Mouse (Mus musculus) lung, postnatal 0 days (tissue): ENCODE data around the gene Btbd3. TPM values are rescaled to one million over a fixed set of nuclear protein-coding genes. Genes with fewer than 3 reads are reported as not detected.

Experiments
- ATAC-seq: fragments of 200-750 bp; cut with Nextera tagmentation; 2 replicates; pipeline ENCODE4 v1.8.0; 2017; ENCODE audit warnings: moderate library complexity
- DNase-seq: peaks from one replicate; pipeline ENCODE4 v3.0.0-alpha.2; 2016; ENCODE audit warnings: low spot score
- H3K27ac ChIP-seq: fragments of 300-500 bp; sonication (generic); 2 replicates; pipeline ENCODE4 v1.5.1; 2014; ENCODE audit warnings: antibody characterized with exemption, mild to moderate bottlenecking, low read length, mixed read lengths
- H3K27me3 ChIP-seq: fragments of 300-500 bp; sonication (generic); replicated peaks from 2 replicates; pipeline ENCODE4 v1.6.1; 2014; ENCODE audit warnings: low read length, mixed read lengths; ENCODE audit not compliant: insufficient read depth
- H3K36me3 ChIP-seq: fragments of 300-500 bp; sonication (generic); 2 replicates; pipeline ENCODE4 v1.6.1; 2014; ENCODE audit warnings: low read length, mixed read lengths; ENCODE audit not compliant: insufficient read depth
- H3K4me1 ChIP-seq: fragments of 300-500 bp; sonication (generic); 2 replicates; pipeline ENCODE4 v1.6.1; 2014; ENCODE audit warnings: antibody characterized with exemption, low read depth, low read length, mixed read lengths; ENCODE audit not compliant: insufficient read depth
- H3K4me2 ChIP-seq: fragments of 300-500 bp; sonication (generic); replicated peaks from 2 replicates; pipeline ENCODE4 v1.6.1; 2014; ENCODE audit warnings: low read depth, mild to moderate bottlenecking, low read length, moderate library complexity, mixed read lengths
- H3K4me3 ChIP-seq: fragments of 300-500 bp; sonication (generic); 2 replicates; pipeline ENCODE4 v1.5.1; 2014; ENCODE audit warnings: low read depth, low read length
- H3K9ac ChIP-seq: fragments of 300-500 bp; sonication (generic); replicated peaks from 2 replicates; pipeline ENCODE4 v1.6.1; 2014; ENCODE audit warnings: low read depth, mild to moderate bottlenecking
- H3K9me3 ChIP-seq: fragments of 300-500 bp; sonication (generic); 2 replicates; pipeline ENCODE4 v1.6.1; 2016; ENCODE audit warnings: low read length, mixed read lengths
- CTCF ChIP-seq: IDR thresholded peaks from 2 replicates; pipeline ENCODE4 v1.5.1; 2016; ENCODE audit warnings: antibody characterized with exemption, mild to moderate bottlenecking
- EP300 ChIP-seq: IDR thresholded peaks from 2 replicates; pipeline ENCODE4 v1.6.1; 2016; ENCODE audit warnings: antibody characterized with exemption, mild to moderate bottlenecking, control low read depth
- WGBS: fragments of 180-500 bp; shearing (Covaris S2); extraction: QIAGEN DNeasy Blood & Tissue Kit; methylation state at CpG from one replicate; pipeline ENCODE4 v1.1.7; 2014; 5-methylcytosine and 5-hydroxymethylcytosine counted together
- polyA plus RNA-seq: library from polyadenylated mRNA; unstranded; fragments of >200 nt; fragmentation: Nextera tagmentation; extraction: Ambion mirVana; gene quantifications from 2 replicates; pipeline ENCODE4 v1.2.1, GENCODE M21; 2015

The Btbd3 gene
- polyA plus RNA-seq, 1 experiment from 2014 or later, result 58.6 TPM

- Histone ChIP-seq H3K4me1 (peaks cover 49% of the 10 kb centered on the region), H3K9ac (0 out of 2 replicates have a peak overlapping the region, but pooled peaks have one; percentile 12), H3K27ac (peak overlapping the region; percentile 78), H3K4me3 (no peak overlapping the region), H3K36me3 (no peaks in the 10 kb centered on the region), H3K4me2 (peak overlapping the region; percentile 39), H3K27me3 (no peaks in the 10 kb centered on the region), H3K9me3 (no peaks in the 10 kb centered on the region)
- WGBS, result 7% methylated on average over 13 of the region's 13 CpGs
- DNase-seq (peak; percentile 77), ATAC-seq (peak; percentile 73)
- 0 out of 2 replicates have a peak, but pooled peaks have one; percentile 30 for TF ChIP-seq EP300
- TF ChIP-seq CTCF, result no peak
Observed at GRCm38 (mm10) chr2:138265356-138266005, 9.1 kb downstream of the Btbd3 start.

GRCm38 (mm10) chr2:138266679-138267078, 10.3 kb downstream of the Btbd3 start:
- H3K4me3 ChIP-seq, result no peak overlapping the region
- DNase-seq (no peak), ATAC-seq (no peak)
- no peaks in the 10 kb centered on the region for H3K27me3 ChIP-seq
- H3K4me1 ChIP-seq, result peaks cover 38% of the 10 kb centered on the region
- WGBS, result 66% methylated on average over 5 of the region's 5 CpGs
- H3K36me3 ChIP-seq, result no peaks in the 10 kb centered on the region
- no peak overlapping the region for H3K4me2 ChIP-seq
- TF ChIP-seq EP300 (no peak), CTCF (no peak)
- 0 out of 2 replicates have a peak overlapping the region, but pooled peaks have one; percentile 23 for H3K27ac ChIP-seq
- H3K9me3 ChIP-seq, result no peaks in the 10 kb centered on the region
- no peak overlapping the region for H3K9ac ChIP-seq

GRCm38 (mm10) chr2:138267852-138268513, 11.6 kb downstream of the Btbd3 start:
- Histone ChIP-seq H3K4me1 (peaks cover 25% of the 10 kb centered on the region), H3K4me2 (no peak overlapping the region), H3K27ac (peak overlapping the region; percentile 14; the same call in 1 of the 2 replicates), H3K9me3 (no peaks in the 10 kb centered on the region), H3K36me3 (no peaks in the 10 kb centered on the region), H3K4me3 (no peak overlapping the region), H3K9ac (no peak overlapping the region), H3K27me3 (no peaks in the 10 kb centered on the region)
- peak; percentile 51 for ATAC-seq
- WGBS, result 32% methylated on average over 4 of the region's 4 CpGs
- no peak for TF ChIP-seq CTCF
- TF ChIP-seq EP300, result peak; percentile 36; the same call in 1 of the 2 replicates
- DNase-seq, result peak; percentile 31

- DNase-seq (no peak), ATAC-seq (no peak)
- Histone ChIP-seq H3K36me3 (no peaks in the 10 kb centered on the region), H3K4me2 (no peak overlapping the region), H3K9ac (no peak overlapping the region), H3K4me1 (peaks cover 30% of the 10 kb centered on the region), H3K4me3 (no peak overlapping the region), H3K27ac (no peak overlapping the region), H3K27me3 (no peaks in the 10 kb centered on the region), H3K9me3 (no peaks in the 10 kb centered on the region)
- TF ChIP-seq CTCF, result peak; percentile 48
- no peak for TF ChIP-seq EP300
Observed at GRCm38 (mm10) chr2:138269330-138269729, 13.0 kb downstream of the Btbd3 start.

- peak; percentile 17 for DNase-seq
- Histone ChIP-seq H3K27me3 (no peaks in the 10 kb centered on the region), H3K27ac (peak overlapping the region; percentile 38), H3K9ac (no peak overlapping the region), H3K9me3 (no peaks in the 10 kb centered on the region), H3K4me1 (peaks cover 27% of the 10 kb centered on the region), H3K4me2 (no peak overlapping the region), H3K4me3 (no peak overlapping the region), H3K36me3 (no peaks in the 10 kb centered on the region)
- 59% methylated on average over 9 of the region's 9 CpGs for WGBS
- ATAC-seq, result no peak
- TF ChIP-seq CTCF (no peak), EP300 (no peak)
Observed at GRCm38 (mm10) chr2:138273404-138274073, 17.2 kb downstream of the Btbd3 start.

GRCm38 (mm10) chr2:138274086-138274485, 17.7 kb downstream of the Btbd3 start:
- Histone ChIP-seq H3K9me3 (no peaks in the 10 kb centered on the region), H3K4me3 (no peak overlapping the region), H3K4me2 (no peak overlapping the region), H3K36me3 (no peaks in the 10 kb centered on the region), H3K27me3 (no peaks in the 10 kb centered on the region), H3K9ac (no peak overlapping the region), H3K27ac (peak overlapping the region; percentile 38), H3K4me1 (peaks cover 25% of the 10 kb centered on the region)
- 59% methylated on average over 5 of the region's 5 CpGs for whole genome bisulfite sequencing
- no peak for TF ChIP-seq CTCF
- TF ChIP-seq EP300, result no peak
- peak; percentile 69 for DNase-seq
- ATAC-seq, result peak; percentile 20; the same call in 1 of the 2 replicates
